Mouse (Mus musculus): ENCODE measurements around the gene Wbp2nl.

DNA sequence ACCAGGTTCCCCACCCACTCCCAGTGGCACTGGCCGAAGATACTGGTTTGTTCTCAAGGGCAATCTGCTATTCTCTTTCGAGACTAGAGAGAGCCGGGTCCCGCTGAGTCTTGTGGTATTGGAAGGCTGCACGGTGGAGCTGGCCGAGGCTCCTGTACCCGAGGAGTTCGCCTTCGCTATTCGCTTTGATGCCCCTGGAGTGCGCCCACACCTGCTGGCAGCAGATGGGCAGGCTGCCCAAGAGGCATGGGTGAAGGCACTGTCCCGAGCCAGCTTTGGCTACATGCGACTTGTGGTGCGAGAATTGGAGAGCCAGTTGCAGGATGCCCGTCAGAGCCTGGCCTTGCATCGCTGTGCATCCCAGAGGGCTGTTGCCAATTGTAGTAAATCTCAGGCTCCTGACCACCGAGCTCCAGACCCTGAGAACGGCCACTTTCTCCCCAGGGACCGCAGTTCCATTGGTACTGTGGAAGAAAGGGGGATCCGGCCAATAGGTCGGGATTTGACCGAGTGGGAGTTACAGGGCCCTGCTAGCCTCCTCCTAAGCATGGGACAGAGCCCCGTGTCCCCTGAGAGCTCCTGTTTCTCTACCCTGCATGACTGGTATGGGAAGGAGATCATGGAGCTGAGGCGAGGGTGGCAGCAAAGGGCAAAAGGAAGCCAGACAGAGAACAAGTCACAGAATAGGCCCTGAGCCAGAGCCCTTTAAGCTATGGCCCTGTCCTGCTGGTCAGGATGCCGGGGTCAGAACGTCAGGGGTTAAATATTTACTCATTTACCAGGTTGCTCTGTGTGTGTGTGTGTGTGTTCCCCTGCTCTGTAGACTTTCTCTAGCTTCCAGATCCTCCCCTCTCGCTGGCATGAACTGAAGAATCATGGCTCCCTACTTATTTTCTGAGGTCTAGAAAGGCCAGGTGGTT lies 44.9 kb downstream of the Wbp2nl start:
- TF ChIP-seq CTCF (IDR thresholded peaks at IDR 0.05; ENCODE audit: low read depth, low read length) (no peak), POLR2A (IDR thresholded peaks at IDR 0.05; ENCODE audit: borderline replicate concordance, low read depth, low read length) (no peak)
